ENCODE assay signal across 8 mouse cellular contexts in genomic region chr4:11899979-11900624, GRCm38 (mm10).
DNase-seq lines count a peak whose midpoint lies in the region; ATAC-seq and TF ChIP-seq lines count a peak whose summit lies in the region.

No protein-coding gene starts in this region.

- peak overlapping the region; percentile 17 for H3K4me2 ChIP-seq in heart, embryonic 16.5 days (ENCODE audit: low read depth, low read length)
- peak overlapping the region; percentile 55 for H3K4me2 ChIP-seq in liver, postnatal 0 days (ENCODE audit: low read depth, low read length)

- no peaks in the 10 kb centered on the region for H3K4me1 ChIP-seq in heart, embryonic 16.5 days (ENCODE audit: control insufficient read depth, insufficient read depth, low read length)
- H3K4me1 ChIP-seq in liver, postnatal 0 days (ENCODE audit: insufficient read depth): peaks cover 23% of the 10 kb centered on the region

- no peaks in the 10 kb centered on the region for H3K36me3 ChIP-seq in heart, embryonic 16.5 days (ENCODE audit: control insufficient read depth, insufficient read depth)
- H3K36me3 ChIP-seq in liver, postnatal 0 days (replicated peaks; ENCODE audit: insufficient read depth, low read length): no peaks in the 10 kb centered on the region

- H3K27ac ChIP-seq in heart, embryonic 16.5 days (ENCODE audit: low read length): no peak overlapping the region
- H3K27ac ChIP-seq in liver, postnatal 0 days (ENCODE audit: low read depth): peak overlapping the region; percentile 81

- H3K27me3 ChIP-seq in heart, embryonic 16.5 days (ENCODE audit: control insufficient read depth, insufficient read depth, low read length): no peaks in the 10 kb centered on the region
- no peaks in the 10 kb centered on the region for H3K27me3 ChIP-seq in liver, postnatal 0 days (ENCODE audit: insufficient read depth, low read length)

- no peak for ATAC-seq in heart, embryonic 16.5 days (replicated peaks; ENCODE audit: extremely low read depth, insufficient read depth, low FRiP score)
- peak; percentile 96 for ATAC-seq in liver, postnatal 0 days

- no peak overlapping the region for H3K4me3 ChIP-seq in heart, embryonic 16.5 days (ENCODE audit: low read length)
- no peak overlapping the region for H3K4me3 ChIP-seq in liver, postnatal 0 days (ENCODE audit: low read depth, low read length)

- intact Hi-C loops in left cerebral cortex, postnatal 25 days (cut with DNase I): no loop called here
- intact Hi-C loops in left cerebral cortex, postnatal 4 days (cut with DNase I): no loop called here

- H3K9ac ChIP-seq in heart, embryonic 16.5 days (ENCODE audit: low read length): 0 out of 2 replicates have a peak overlapping the region, but pooled peaks have one; percentile 1
- no peak overlapping the region; the same call in 1 of the 2 replicates for H3K9ac ChIP-seq in liver, postnatal 0 days (replicated peaks)

- TF ChIP-seq CTCF in liver, postnatal 0 days (IDR thresholded peaks at IDR 0.05; ENCODE audit: low read depth): no peak

- DNase-seq in left cerebral cortex, postnatal 25 days (ENCODE audit: low spot score in 2 of 2): peak; percentile 15 to 26
- no peak for DNase-seq in left cerebral cortex, postnatal 4 days
- DNase-seq in ZHBTc4 (ENCODE audit: low read depth, low spot score) (peak; percentile 33), adipocyte (ENCODE audit: low spot score) (no peak)
- peak; percentile 76 for DNase-seq in liver, postnatal 0 days
- DNase-seq in thymus, postnatal 14 days: peak; percentile 13
- no peak for DNase-seq in cerebellum, adult 9-11 months

- no peaks in the 10 kb centered on the region for H3K9me3 ChIP-seq in heart, embryonic 16.5 days (replicated peaks; ENCODE audit: control insufficient read depth, low read length)
- no peaks in the 10 kb centered on the region for H3K9me3 ChIP-seq in liver, postnatal 0 days (ENCODE audit: low read length)

- 8% methylated on average over 10 of the region's 10 CpGs for whole genome bisulfite sequencing in heart, embryonic 16.5 days
- 15% methylated on average over 10 of the region's 10 CpGs for WGBS in liver, postnatal 0 days (ENCODE audit: insufficient replicate concordance)

- peak; percentile 86 for TF ChIP-seq EP300 in liver, postnatal 0 days (IDR thresholded peaks at IDR 0.05; ENCODE audit: low read depth)

Comparison
In these comparisons a context has a peak if more than half of its experiments do, and no peak if none do; other contexts are left out.
1. DNase-seq: peak in left cerebral cortex, postnatal 25 days (2 of 2), ZHBTc4 (single experiment), liver, postnatal 0 days (single experiment) and thymus, postnatal 14 days (single experiment); none in left cerebral cortex, postnatal 4 days (single experiment), adipocyte (single experiment) and cerebellum, adult 9-11 months (single experiment).